Mouse (Mus musculus) T-helper 2 cell (primary cell): ENCODE measurements around the gene Rnf145.

Experiments
- in situ Hi-C: fragments of 300-600 bp; cut with MboI, MseI; formaldehyde crosslinking; loops from one replicate; pipeline ENCODE4 v1.15.1; 2025; ENCODE audit warnings: high pct_unique_total_duplicates

The Rnf145 gene

DNA sequence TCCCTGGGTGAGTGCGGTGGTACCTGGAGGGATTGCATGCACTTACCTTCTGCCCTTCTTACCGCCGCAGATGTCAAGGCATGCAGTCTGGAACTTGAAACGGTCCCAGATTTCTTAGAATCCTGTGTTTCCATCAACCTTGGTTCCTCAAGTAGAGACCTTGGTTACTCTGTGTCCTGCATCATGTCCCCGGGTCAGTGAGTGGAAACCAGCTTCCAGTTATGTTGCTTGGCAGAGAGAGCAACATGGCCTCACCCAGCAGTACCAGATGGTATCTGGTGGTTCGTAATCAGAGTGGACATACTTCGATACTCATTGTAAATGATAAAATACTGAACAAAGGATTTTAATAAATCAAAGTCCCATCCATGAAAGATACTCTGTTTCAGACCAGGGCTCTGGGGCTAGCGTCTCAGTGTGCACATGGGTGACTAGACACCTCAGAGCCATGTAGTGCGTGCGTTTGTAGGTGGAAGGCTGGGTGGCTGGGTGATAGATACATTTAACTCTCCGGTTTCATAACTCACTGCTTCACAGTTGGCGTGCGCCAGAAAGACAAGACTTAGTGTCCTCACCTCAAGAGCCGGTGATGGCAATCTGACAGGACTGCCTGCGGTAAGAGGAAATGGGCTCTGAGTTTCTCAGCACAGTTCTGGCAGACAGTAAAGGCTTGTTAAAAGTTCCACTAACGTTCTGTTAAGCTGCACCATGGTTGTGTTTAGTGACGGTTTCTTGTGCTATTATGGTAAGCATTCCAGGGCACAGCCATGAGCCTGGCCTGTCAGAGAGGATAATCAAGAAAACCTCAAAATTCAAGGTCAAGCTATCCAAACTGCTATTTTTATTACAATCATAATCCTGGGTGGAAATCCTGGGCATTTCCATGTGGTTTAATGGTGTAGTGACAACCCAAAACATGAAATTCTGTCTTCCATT is 14.3 kb downstream of the Rnf145 start:
- in situ Hi-C loops = no loop called here

DNA sequence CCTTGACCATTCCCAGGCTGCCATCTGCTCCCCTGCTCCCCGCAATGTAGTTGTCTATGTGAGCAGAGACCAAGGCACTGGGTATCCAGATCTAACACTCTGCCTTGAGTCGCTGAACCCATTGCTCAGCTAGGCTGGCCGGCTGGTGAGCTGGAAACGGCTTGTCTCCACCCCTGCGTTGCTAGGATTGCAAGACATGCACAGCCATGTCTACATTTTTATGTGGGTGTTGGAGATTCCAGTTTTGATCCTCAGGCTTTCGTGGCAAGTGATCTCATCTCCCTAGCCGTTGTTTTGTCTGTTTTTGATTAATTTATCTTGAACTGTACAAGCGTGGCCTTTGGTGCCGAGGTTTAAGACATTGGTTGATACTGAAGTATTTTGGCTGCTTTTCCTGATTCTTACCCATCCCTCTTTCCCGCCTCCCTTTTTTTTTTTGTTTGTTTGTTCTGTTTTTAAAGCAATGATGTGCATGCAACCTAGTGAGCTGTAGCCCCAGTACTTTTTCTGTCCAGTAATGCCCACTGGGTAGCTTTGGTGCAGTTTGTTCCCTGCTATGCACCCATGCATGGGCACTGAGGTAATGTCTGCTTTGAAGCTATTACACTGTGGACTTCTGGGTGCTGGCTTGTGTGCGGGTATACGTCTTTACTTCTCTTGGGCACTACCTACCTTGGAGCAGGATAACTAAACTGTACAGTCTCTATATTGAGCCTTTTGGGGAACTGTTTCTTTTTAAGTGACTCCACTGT is 16.4 kb downstream of the Rnf145 start:
- in situ Hi-C loops = no loop called here

GRCm38 (mm10) chr11:44537403-44537802 is 18.6 kb downstream of the Rnf145 start:
- in situ Hi-C loops = no loop called here

DNA sequence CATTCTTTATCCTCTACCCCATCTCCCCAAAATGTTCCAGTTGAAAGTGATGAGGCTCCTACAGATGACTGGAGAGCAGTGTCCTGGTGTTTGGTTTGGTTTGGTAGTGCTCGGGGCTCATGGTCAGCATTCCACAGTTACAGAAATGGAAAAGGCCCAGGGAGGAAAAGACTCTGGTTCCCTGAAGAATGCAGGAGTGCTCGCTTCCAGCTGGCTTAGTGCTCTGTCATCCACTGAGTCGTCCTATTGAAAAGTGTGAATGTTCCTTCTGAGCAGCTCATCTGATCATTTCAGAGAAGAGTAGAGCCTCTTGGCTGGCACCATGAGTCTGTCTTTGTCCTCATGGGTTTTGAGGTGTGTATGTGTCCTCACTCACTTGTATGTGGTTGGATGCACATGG is 19.3 kb downstream of the Rnf145 start:
- in situ Hi-C loops = no loop called here

- in situ Hi-C loops = no loop called here
Observed at GRCm38 (mm10) chr11:44538501-44539290, 19.9 kb downstream of the Rnf145 start.

- in situ Hi-C loops = no loop called here
Observed at GRCm38 (mm10) chr11:44539291-44539930, 20.6 kb downstream of the Rnf145 start.

DNA sequence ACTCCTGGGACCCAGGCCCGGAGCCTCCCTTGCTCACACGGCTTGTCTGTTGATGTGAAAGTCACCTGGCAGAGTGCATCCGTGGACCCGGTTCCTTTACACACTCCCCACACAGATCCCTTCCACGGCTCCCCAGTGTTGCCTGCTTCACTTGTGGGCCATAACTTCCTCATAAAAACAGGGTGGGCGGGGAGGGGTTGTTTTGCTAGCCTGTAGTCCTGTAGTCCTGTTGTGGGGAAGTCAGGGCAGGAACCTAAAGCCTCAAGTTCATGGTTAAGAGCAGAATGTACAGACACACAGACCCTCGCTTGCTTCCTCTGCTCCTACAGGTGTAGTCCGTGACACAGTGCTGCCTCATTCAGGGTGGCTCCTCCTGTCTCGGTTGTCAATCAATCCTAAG is 21.5 kb downstream of the Rnf145 start:
- in situ Hi-C loops = no loop called here

DNA sequence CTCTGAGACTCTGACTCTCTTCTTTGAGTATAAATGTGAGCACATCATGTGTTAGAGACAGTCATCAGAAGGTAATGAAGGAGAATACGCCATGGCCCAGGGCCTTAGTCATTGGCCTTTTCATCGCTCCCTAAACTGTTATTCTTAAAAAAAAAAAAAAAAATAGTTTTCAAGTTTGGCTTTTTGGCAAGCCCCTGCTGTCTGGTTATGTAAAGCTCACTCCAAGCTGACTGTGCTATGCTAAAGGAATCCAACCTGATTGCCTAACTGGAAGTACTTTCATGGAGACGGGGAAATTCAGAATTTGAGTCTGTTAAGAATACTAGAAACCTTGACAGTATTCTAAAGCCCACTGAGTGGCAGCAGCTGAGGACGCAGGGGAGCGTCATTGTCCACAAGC is 22.5 kb downstream of the Rnf145 start:
- in situ Hi-C loops = no loop called here

DNA sequence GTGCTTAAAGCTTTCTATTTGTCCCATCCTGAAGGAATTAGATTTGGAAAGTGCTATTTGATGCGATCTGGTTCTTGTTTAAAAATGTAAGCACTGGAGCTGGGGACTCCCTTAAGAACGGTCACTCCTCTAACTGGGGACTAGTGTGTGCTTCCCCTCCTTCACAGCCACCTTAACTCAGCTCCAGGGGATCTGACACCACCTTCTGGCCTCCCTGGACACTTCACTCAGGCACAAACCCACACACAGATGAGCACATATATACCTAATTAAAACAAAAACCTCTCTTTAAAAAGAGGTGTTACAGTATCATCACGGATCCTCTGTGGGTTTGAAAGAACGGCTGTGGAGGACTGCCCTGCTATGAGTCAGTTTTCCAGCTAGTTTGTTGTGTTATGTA is 23.0 kb downstream of the Rnf145 start:
- in situ Hi-C loops = no loop called here

DNA sequence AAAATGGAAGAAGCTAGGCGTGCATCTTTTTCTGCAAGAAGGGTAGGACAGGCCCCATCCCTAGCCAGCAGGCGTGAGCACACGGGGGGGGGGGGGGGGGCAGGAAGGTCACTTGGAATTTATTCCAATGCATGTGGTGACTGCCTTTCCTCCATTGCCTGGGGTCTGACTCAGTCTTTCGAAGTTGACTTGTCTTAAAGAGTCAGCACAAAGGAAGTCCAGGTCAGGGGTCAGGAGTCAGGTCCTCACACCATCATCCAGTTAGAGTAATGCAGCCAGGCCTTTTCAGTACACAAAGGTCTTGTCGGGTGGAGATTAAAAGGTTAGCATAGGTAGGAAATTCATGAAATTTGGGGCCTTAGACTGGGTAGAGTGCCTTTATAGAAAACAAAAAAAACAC is 24.8 kb downstream of the Rnf145 start:
- in situ Hi-C loops = no loop called here

DNA sequence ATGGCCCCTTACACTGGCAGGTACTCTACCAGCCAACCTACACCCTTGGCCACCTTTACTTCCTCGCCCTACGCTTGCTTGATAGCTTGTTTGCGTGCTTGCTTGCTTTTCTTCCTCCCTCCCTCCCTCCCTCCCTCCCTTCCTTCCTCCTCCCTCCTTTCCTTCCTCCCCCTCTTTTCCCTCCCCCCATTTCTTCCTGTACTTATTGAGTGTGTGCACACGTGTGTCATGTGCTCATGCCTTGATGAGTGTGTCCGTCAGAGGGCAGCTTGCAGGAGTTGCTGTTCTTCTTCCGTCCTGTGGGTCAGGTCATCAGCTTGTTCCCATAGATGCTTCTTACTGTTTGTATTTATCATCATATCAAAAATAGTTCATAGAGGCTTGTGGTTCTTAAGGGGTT is 25.2 kb downstream of the Rnf145 start:
- in situ Hi-C loops = no loop called here

- in situ Hi-C loops = no loop called here
Observed at GRCm38 (mm10) chr11:44545181-44545580, 26.4 kb downstream of the Rnf145 start.

- in situ Hi-C loops = no loop called here
Observed at GRCm38 (mm10) chr11:44546250-44546649, 27.5 kb downstream of the Rnf145 start.

GRCm38 (mm10) chr11:44547651-44548196 is 29.0 kb downstream of the Rnf145 start:
- in situ Hi-C loops = no loop called here

DNA sequence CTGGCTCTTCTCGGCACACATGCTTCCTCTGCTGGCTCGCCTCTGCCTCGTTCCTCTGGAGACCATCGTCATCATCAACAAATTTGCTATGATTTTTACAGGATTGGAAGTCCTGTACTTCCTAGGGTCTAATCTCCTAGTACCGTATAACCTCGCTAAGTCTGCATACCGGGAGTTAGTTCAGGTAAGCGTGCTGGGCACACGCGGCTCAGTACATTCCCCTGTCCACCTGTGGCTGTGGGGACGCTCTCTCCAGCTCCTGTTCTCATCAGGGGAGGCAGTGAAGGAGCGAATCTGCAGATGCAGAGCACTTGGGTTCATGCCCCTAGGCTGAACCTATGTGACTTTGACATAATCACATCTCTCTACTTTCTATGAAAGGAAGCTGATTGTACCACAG is 30.1 kb downstream of the Rnf145 start:
- in situ Hi-C loops = no loop called here

DNA sequence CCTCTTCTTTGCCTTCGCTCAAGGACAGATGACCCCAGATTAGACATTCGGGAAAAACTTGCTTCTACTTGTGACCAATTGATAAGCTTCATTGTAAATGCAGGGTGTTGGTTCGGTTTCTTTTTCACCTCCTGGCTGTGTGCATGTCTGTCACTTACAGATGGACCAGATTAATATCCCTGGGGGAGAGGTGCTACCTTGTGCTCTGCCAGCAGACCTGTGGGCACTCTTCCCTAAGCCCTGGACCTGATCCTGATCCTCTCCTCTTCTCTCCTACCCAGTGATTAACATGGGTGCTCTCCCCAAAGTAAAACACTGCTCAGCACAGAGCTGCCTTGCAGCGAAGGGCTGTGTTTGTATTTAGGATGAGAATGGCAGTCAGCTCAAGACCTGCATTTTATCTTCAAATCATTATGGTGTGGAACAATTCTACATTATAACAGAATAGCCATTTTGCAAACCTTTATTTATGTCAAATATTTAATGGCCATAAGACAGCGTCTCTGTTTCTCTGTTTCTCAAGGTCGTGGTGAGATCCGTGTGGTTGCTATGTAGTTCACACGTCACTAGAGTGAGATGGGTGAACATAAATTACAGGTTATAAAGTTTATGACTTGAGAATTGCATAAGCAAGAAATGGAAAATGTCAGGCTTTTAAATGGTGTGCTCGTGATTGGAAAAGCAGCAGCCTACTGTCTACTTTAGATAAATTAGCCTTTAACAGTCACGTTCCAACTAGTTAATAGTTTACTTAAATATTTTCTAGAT is 30.9 kb downstream of the Rnf145 start:
- in situ Hi-C loops = no loop called here

GRCm38 (mm10) chr11:44550996-44551395 is 32.2 kb downstream of the Rnf145 start:
- in situ Hi-C loops = no loop called here

DNA sequence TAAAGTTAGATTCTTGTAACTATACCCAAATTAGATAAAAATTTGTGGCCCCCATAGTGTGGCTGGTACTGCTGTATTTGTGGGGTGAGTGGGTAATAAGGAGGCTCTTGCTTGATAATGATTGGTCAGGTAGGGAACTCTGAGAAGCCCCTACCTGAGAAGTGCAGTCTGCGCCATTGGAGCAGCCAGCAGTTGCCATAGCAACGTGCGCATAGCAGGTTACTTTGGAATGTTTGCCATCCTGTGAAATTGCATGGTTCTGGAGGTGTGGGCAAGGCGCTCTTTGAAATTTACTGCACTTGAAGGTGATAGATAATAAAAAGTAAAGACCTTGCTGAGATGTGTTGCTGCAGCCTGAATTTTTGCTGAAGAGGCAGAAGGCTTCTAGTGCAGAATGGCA is 35.6 kb downstream of the Rnf145 start:
- in situ Hi-C loops = no loop called here

GRCm38 (mm10) chr11:44558521-44558920 is 39.8 kb downstream of the Rnf145 start:
- in situ Hi-C loops = no loop called here

DNA sequence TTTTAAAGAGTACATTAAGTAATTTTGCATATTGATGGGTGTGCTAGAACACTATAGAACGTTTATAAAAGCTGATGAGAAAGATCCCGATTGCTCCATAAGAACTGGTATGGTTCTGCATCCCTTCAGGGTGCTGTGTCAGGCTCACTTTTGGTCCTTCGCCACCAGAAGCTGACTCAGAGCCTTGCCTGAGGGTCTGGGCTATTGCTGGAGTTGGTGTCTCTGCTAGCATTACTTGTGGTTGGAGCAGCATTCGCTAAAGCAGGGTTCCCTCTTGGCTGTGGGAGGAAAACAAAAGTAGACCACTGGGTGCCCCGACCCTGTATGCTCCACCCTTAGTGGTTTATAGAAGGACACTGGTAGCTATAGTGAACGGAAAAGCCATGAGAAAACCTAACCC is 40.7 kb downstream of the Rnf145 start:
- in situ Hi-C loops = no loop called here

DNA sequence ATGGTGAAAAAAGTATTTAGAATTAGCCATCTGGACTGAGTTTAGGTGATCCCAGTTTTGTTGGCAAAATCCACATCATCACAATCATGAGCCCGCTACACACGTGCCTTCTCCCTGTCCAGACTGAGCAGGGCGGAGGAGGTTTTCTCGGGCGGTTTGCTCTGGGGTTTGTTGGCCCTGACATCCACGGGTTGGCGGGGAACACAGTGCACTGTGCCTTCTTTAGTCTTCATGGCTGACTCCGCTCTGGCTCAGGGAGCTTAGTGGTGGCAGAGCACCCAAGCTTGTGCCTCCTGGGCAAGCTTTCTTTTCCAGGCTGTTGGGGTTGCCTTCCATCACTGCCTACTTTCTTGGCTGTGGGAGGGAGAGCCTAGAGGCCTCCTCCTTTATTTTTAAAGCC is 41.6 kb downstream of the Rnf145 start:
- in situ Hi-C loops = no loop called here
